Mouse (Mus musculus): ENCODE data around the gene Gm49366.

GRCm38 (mm10) chr12:84107012-84107411 is 68.3 kb downstream of the Gm49366 start:
- TF ChIP-seq CTCF (IDR thresholded peaks at IDR 0.05; ENCODE audit: extremely low read depth, insufficient read depth, low read length) (no peak), POLR2A (IDR thresholded peaks at IDR 0.05; ENCODE audit: extremely low read depth, insufficient read depth, low read length) (no peak)

Data from cortical plate, adult 2 months (tissue).